Mouse (Mus musculus) liver, embryonic 13.5 days (tissue): ENCODE data around the gene Colgalt1. TPM values are rescaled to one million over a fixed set of nuclear protein-coding genes. Genes with fewer than 3 reads are reported as not detected.

Source experiments
- ATAC-seq: fragments of 200-750 bp; cut with Nextera tagmentation; 2 replicates; pipeline ENCODE4 v1.8.0; 2017; ENCODE audit warnings: low read depth, mild to moderate bottlenecking, moderate number of reproducible peaks, moderate library complexity
- DNase-seq: peaks from one replicate; pipeline ENCODE4 v3.0.0; 2022
- H3K27ac ChIP-seq: fragments of 300-500 bp; sonication (generic); 2 replicates; pipeline ENCODE4 v1.5.1; 2015; ENCODE audit warnings: moderate library complexity, mild to moderate bottlenecking, inconsistent platforms
- H3K27me3 ChIP-seq: fragments of 300-500 bp; sonication (generic); 2 replicates; pipeline ENCODE4 v1.6.1; 2015; ENCODE audit warnings: mild to moderate bottlenecking, inconsistent platforms
- H3K36me3 ChIP-seq: fragments of 300-500 bp; sonication (generic); 2 replicates; pipeline ENCODE4 v1.6.1; 2015; ENCODE audit warnings: mild to moderate bottlenecking, inconsistent platforms
- H3K4me1 ChIP-seq: fragments of 300-500 bp; sonication (generic); replicated peaks from 2 replicates; pipeline ENCODE4 v1.6.1; 2015; ENCODE audit warnings: inconsistent platforms
- H3K4me2 ChIP-seq: fragments of 300-500 bp; sonication (generic); 2 replicates; pipeline ENCODE4 v1.6.1; 2015; ENCODE audit warnings: inconsistent platforms, mild to moderate bottlenecking, moderate library complexity
- H3K4me3 ChIP-seq: fragments of 300-500 bp; sonication (generic); replicated peaks from 2 replicates; pipeline ENCODE4 v1.5.1; 2015; ENCODE audit warnings: mild to moderate bottlenecking, inconsistent platforms
- H3K9ac ChIP-seq: fragments of 300-500 bp; sonication (generic); 2 replicates; pipeline ENCODE4 v1.6.1; 2015; ENCODE audit warnings: mild to moderate bottlenecking, inconsistent platforms
- H3K9me3 ChIP-seq: fragments of 300-500 bp; sonication (generic); replicated peaks from 2 replicates; pipeline ENCODE4 v1.6.1; 2016; ENCODE audit warnings: inconsistent platforms
- WGBS: fragments of 180-500 bp; shearing (Covaris S2); methylation state at CpG from one replicate; pipeline ENCODE4 v1.1.7; 2015; ENCODE audit not compliant: insufficient replicate concordance; 5-methylcytosine and 5-hydroxymethylcytosine counted together
- polyA plus RNA-seq: library from polyadenylated mRNA; unstranded; fragments of >200 nt; fragmentation: Nextera tagmentation; extraction: Ambion mirVana; gene quantifications from 2 replicates; pipeline ENCODE4 v1.2.1, GENCODE M21; 2015

Colgalt1 gene
- polyA plus RNA-seq, 1 experiment from 2014 or later = 21.4 TPM

- ATAC-seq = no peak
- Histone ChIP-seq H3K27me3 (peaks cover 80% of the 10 kb centered on the region), H3K4me2 (no peak overlapping the region), H3K4me1 (peaks cover 25% of the 10 kb centered on the region), H3K4me3 (no peak overlapping the region), H3K9me3 (no peaks in the 10 kb centered on the region), H3K36me3 (no peaks in the 10 kb centered on the region), H3K27ac (no peak overlapping the region), H3K9ac (no peak overlapping the region)
- WGBS = 25% methylated on average over 9 of the region's 9 CpGs
- no peak for DNase-seq
These were observed 47.0 kb downstream of the Colgalt1 start for GRCm38 (mm10) chr8:71657816-71658215.

DNA sequence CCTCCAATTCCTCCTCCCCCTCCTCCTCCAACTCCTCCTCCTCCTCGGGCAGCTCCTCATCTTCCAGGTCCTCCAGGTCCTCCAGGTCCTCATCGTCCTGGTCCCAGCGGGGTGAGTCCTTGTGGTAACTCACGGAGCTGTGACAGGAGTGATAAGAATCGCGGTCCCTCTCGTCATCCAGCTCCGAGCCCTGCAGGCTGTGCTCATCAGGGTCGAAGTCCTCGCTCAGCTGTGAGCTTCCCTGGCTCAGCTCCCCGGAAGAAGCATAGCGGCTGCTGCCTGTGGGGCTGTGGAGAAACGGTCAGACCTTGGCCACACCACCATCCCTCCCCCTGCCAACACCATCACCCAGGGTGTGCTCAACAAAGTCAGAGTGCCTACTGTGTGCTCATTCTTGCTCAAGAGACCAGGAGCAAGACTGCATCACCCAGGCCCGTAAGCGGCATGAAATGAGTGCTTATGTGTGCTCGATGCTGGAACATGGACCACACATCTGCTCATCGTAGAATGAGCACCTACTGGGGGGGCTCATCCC is 47.8 kb downstream of the Colgalt1 start:
- H3K36me3 ChIP-seq = no peaks in the 10 kb centered on the region
- H3K4me3 ChIP-seq = no peak overlapping the region
- H3K27me3 ChIP-seq = peaks cover 78% of the 10 kb centered on the region
- WGBS = 20% methylated on average over 17 of the region's 17 CpGs
- ATAC-seq (no peak), DNase-seq (no peak)
- no peaks in the 10 kb centered on the region for H3K9me3 ChIP-seq
- H3K27ac ChIP-seq = no peak overlapping the region
- no peak overlapping the region for H3K4me2 ChIP-seq
- no peak overlapping the region for H3K9ac ChIP-seq
- peaks cover 25% of the 10 kb centered on the region for H3K4me1 ChIP-seq

- no peak for DNase-seq
- H3K4me3 ChIP-seq = no peak overlapping the region
- H3K4me1 ChIP-seq = peaks cover 22% of the 10 kb centered on the region
- H3K36me3 ChIP-seq = no peaks in the 10 kb centered on the region
- H3K27ac ChIP-seq = no peak overlapping the region
- H3K9ac ChIP-seq = no peak overlapping the region
- peaks cover 71% of the 10 kb centered on the region for H3K27me3 ChIP-seq
- no peak overlapping the region for H3K4me2 ChIP-seq
- 32% methylated on average over 1 of the region's 1 CpGs for WGBS
- H3K9me3 ChIP-seq = no peaks in the 10 kb centered on the region
- ATAC-seq = no peak
These were observed 49.0 kb downstream of the Colgalt1 start for GRCm38 (mm10) chr8:71659751-71660150.

GRCm38 (mm10) chr8:71660325-71661120 is 49.7 kb downstream of the Colgalt1 start:
- Histone ChIP-seq H3K27me3 (peaks cover 64% of the 10 kb centered on the region), H3K9ac (no peak overlapping the region), H3K4me3 (no peak overlapping the region), H3K4me2 (0 out of 2 replicates have a peak overlapping the region, but pooled peaks have one; percentile 12), H3K4me1 (peaks cover 25% of the 10 kb centered on the region), H3K36me3 (no peaks in the 10 kb centered on the region), H3K9me3 (no peaks in the 10 kb centered on the region), H3K27ac (no peak overlapping the region)
- DNase-seq (peak; percentile 60), ATAC-seq (peak; percentile 29; the same call in 1 of the 2 replicates)
- WGBS = 10% methylated on average over 36 of the region's 36 CpGs

- H3K4me3 ChIP-seq = peak overlapping the region; percentile 28
- DNase-seq (peak; percentile 60), ATAC-seq (peak; percentile 67)
- peak overlapping the region; percentile 54 for H3K4me2 ChIP-seq
- WGBS = 3% methylated on average over 22 of the region's 22 CpGs
- H3K27me3 ChIP-seq = peaks cover 69% of the 10 kb centered on the region
- no peaks in the 10 kb centered on the region for H3K36me3 ChIP-seq
- no peak overlapping the region for H3K9ac ChIP-seq
- no peaks in the 10 kb centered on the region for H3K9me3 ChIP-seq
- peaks cover 42% of the 10 kb centered on the region for H3K4me1 ChIP-seq
- H3K27ac ChIP-seq = no peak overlapping the region
These were observed 54.7 kb downstream of the Colgalt1 start for GRCm38 (mm10) chr8:71665331-71666130.

DNA sequence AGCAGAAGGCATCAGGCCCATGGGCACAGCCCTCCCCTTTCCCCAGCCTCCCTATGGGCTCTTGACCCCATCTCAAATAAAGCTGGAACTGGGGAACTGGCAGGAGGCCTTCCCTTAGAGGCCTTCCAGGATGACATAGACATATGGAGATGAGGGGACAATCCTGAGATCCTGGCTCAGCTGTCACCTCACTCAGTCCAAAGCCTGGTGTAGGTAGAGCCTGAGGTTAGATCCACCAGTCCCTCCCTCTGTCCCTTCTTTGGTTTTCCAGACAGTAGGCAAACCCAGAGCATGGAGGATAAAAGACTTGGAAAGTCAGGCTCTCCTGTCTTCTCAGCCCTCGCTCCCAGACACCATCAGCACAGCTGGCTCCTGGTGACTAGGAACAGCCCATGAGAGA is 56.1 kb downstream of the Colgalt1 start:
- H3K36me3 ChIP-seq = no peaks in the 10 kb centered on the region
- 52% methylated on average over 1 of the region's 1 CpGs for WGBS
- no peak overlapping the region for H3K4me2 ChIP-seq
- H3K9ac ChIP-seq = no peak overlapping the region
- DNase-seq (no peak), ATAC-seq (no peak)
- peaks cover 53% of the 10 kb centered on the region for H3K4me1 ChIP-seq
- no peak overlapping the region for H3K4me3 ChIP-seq
- H3K27me3 ChIP-seq = peaks cover 72% of the 10 kb centered on the region
- no peak overlapping the region for H3K27ac ChIP-seq
- no peaks in the 10 kb centered on the region for H3K9me3 ChIP-seq

DNA sequence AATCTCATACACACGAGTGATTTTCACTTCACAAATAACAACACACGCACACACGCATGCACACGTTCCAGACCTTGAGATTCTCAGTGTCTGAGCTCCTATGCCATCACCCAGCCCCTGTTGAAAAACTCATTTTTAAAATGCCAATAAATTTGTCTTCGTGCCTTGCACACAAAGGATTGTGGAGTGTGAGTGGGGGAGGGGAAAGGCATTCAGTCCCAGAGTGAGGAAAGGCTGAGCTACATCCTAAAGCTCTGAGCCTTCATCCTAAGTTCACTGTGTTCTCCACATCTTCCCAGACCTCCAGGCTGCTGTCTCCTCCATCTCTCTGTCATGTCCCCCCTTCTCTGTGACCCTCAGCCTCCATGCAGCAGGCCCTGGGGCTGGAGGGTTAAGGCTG is 56.5 kb downstream of the Colgalt1 start:
- H3K27me3 ChIP-seq = peaks cover 72% of the 10 kb centered on the region
- WGBS = 57% methylated on average over 5 of the region's 5 CpGs
- H3K36me3 ChIP-seq = no peaks in the 10 kb centered on the region
- no peak overlapping the region for H3K4me3 ChIP-seq
- H3K9ac ChIP-seq = no peak overlapping the region
- H3K4me1 ChIP-seq = peaks cover 57% of the 10 kb centered on the region
- no peak overlapping the region for H3K4me2 ChIP-seq
- no peak for DNase-seq
- no peak for ATAC-seq
- H3K27ac ChIP-seq = no peak overlapping the region
- H3K9me3 ChIP-seq = no peaks in the 10 kb centered on the region

DNA sequence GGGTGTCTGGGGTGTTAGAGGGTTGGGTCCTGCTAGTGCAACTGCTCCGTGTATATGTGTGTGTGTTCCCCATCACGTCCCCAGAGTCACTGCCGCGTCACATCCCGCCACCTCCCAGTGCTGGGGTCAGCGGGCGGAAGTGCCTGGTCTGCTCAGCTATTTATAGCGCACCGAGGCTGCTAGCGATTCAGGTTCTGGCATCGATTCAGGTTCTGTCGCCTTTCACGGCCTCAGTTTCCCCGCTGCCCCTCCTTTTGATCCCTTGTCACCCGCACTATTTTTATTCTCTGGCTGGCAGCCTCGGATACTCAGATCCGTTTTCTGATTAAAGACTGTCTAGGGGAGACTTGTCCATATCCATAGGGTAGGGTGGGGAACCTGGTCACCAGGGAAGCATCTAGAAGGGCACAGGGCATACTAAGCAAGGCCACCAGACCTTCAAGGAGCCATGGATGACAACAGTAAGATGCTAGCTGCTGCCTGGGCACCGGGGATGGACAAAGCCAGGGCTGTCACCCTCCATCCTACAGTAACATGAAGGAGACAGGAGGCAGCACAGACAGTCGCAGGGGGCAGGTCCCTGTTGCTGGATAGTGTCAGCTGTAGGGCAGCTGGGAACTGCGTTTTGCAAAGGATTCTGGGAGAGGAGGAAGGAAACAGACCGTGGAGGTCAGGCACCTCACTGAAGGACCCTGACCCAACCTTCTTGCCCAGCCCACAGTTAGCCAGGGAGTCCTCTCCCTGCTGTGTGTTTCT is 57.6 kb downstream of the Colgalt1 start:
- Histone ChIP-seq H3K27ac (no peak overlapping the region; the same call in 1 of the 2 replicates), H3K4me3 (peak overlapping the region; percentile 8; the same call in 1 of the 2 replicates), H3K36me3 (no peaks in the 10 kb centered on the region), H3K4me2 (peak overlapping the region; percentile 44), H3K9me3 (no peaks in the 10 kb centered on the region), H3K27me3 (peaks cover 63% of the 10 kb centered on the region), H3K4me1 (peaks cover 59% of the 10 kb centered on the region), H3K9ac (0 out of 2 replicates have a peak overlapping the region, but pooled peaks have one; percentile 4)
- WGBS = 1% methylated on average over 21 of the region's 21 CpGs
- ATAC-seq (no peak), DNase-seq (peak; percentile 35)

DNA sequence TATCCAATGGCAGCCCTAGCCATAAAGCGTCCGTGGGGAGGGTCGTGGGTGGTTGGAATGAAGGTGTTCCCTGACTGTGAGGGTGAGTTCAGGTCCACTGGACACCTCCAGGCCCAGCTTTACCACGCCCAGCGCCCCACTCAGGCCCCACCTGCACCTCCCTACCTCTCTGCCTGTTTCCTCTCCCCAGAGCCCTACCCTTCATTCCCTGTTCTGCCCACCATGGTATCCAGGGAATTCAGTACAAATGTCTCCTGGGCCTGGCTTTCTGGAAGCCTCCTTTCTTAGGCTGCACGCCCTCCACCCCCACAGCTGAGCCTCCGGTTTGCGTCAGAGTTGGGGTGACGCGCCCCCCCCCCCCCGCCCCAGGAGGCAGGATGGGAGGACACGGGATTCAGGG is 59.4 kb downstream of the Colgalt1 start:
- Histone ChIP-seq H3K27ac (no peak overlapping the region), H3K4me3 (peak overlapping the region; percentile 58), H3K9me3 (no peaks in the 10 kb centered on the region), H3K4me2 (peak overlapping the region; percentile 83), H3K9ac (no peak overlapping the region), H3K27me3 (peaks cover 58% of the 10 kb centered on the region), H3K36me3 (no peaks in the 10 kb centered on the region), H3K4me1 (peaks cover 53% of the 10 kb centered on the region)
- WGBS = 23% methylated on average over 11 of the region's 12 CpGs
- ATAC-seq (no peak), DNase-seq (no peak)

GRCm38 (mm10) chr8:71670621-71671548 is 60.1 kb downstream of the Colgalt1 start:
- Histone ChIP-seq H3K27ac (no peak overlapping the region), H3K36me3 (no peaks in the 10 kb centered on the region), H3K9me3 (no peaks in the 10 kb centered on the region), H3K4me2 (peak overlapping the region; percentile 83), H3K4me1 (peaks cover 54% of the 10 kb centered on the region), H3K27me3 (peaks cover 56% of the 10 kb centered on the region), H3K9ac (no peak overlapping the region), H3K4me3 (peak overlapping the region; percentile 58)
- DNase-seq = no peak
- ATAC-seq = peak; percentile 35
- WGBS = 1% methylated on average over 63 of the region's 64 CpGs
